Mouse (Mus musculus): ENCODE results near the gene Tnfrsf22.
"Not testable (repeated sequence)": the region's sequence is repeated elsewhere in the genome, so short reads cannot be mapped to it uniquely, and the experiment has no call there.

GRCm38 (mm10) chr7:143649769-143650346 is 397 bp upstream of the Tnfrsf22 start:
- TF ChIP-seq POLR2A (IDR thresholded peaks at IDR 0.05; ENCODE audit: borderline replicate concordance, control insufficient read depth, low read depth, low read length); CTCF (IDR thresholded peaks at IDR 0.05; ENCODE audit: control insufficient read depth, insufficient read depth, low read length): not testable (repeated sequence)

All from bone marrow, adult 2 months (tissue).